Mouse (Mus musculus): Measurements from ENCODE around the gene Jund. TPM values are rescaled to one million over a fixed set of nuclear protein-coding genes. Genes with fewer than 3 reads are reported as not detected.
A peak's percentile ranks its signal among the peaks of the same experiment; 100 is the strongest.

Gene Jund
- polyA plus RNA-seq, 1 experiment from 2014 or later: 19.6 TPM

GRCm38 (mm10) chr8:70718297-70718696 lies 19.5 kb downstream of the Jund start, which contains the start of gene Gm3336:
TSS of gene Gm3336 (plus strand) at chr8:70718543.
- Histone ChIP-seq H3K4me3 (ENCODE audit: low read depth, low read length) (no peak within 1 kb of the TSS), H3K4me2 (ENCODE audit: low read depth, low read length) (no peak within 1 kb of the TSS), H3K9me3 (ENCODE audit: low read length) (no peaks in the 10 kb centered on the region), H3K9ac (replicated peaks) (no peak within 1 kb of the TSS), H3K27ac (ENCODE audit: low read depth) (no peak within 1 kb of the TSS), H3K4me1 (ENCODE audit: insufficient read depth) (peaks cover 10% of the 10 kb centered on the region; the same call in 1 of the 2 replicates), H3K27me3 (ENCODE audit: insufficient read depth, low read length) (no peaks in the 10 kb centered on the region), H3K36me3 (replicated peaks; ENCODE audit: insufficient read depth, low read length) (no peaks in the 10 kb centered on the region)
- TF ChIP-seq CTCF (IDR thresholded peaks at IDR 0.05; ENCODE audit: low read depth) (peak; percentile 97), EP300 (IDR thresholded peaks at IDR 0.05; ENCODE audit: low read depth) (no peak)
- ATAC-seq (peak; percentile 62), DNase-seq (peak; percentile 81)
- 5% methylated on average over 19 of the region's 19 CpGs for WGBS (ENCODE audit: insufficient replicate concordance)

- H3K4me1 ChIP-seq (ENCODE audit: insufficient read depth): peaks cover 12% of the 10 kb centered on the region; the same call in 1 of the 2 replicates
- H3K27me3 ChIP-seq (ENCODE audit: insufficient read depth, low read length): no peaks in the 10 kb centered on the region
- no peaks in the 10 kb centered on the region for H3K9me3 ChIP-seq (ENCODE audit: low read length)
- H3K27ac ChIP-seq (ENCODE audit: low read depth): no peak overlapping the region
- no peaks in the 10 kb centered on the region for H3K36me3 ChIP-seq (replicated peaks; ENCODE audit: insufficient read depth, low read length)
- H3K9ac ChIP-seq (replicated peaks): no peak overlapping the region
- no peak for ATAC-seq
- WGBS (ENCODE audit: insufficient replicate concordance): 33% methylated on average over 9 of the region's 9 CpGs
- no peak overlapping the region for H3K4me3 ChIP-seq (ENCODE audit: low read depth, low read length)
- DNase-seq: no peak
- H3K4me2 ChIP-seq (ENCODE audit: low read depth, low read length): no peak overlapping the region
- no peak for TF ChIP-seq CTCF (IDR thresholded peaks at IDR 0.05; ENCODE audit: low read depth)
- no peak for TF ChIP-seq EP300 (IDR thresholded peaks at IDR 0.05; ENCODE audit: low read depth)
Measured at GRCm38 (mm10) chr8:70719796-70720270, 21.1 kb downstream of the Jund start.

GRCm38 (mm10) chr8:70720739-70721138 lies 22.0 kb downstream of the Jund start:
- WGBS (ENCODE audit: insufficient replicate concordance): 7% methylated on average over 3 of the region's 3 CpGs

GRCm38 (mm10) chr8:70721601-70722000 lies 22.9 kb downstream of the Jund start:
- H3K27ac ChIP-seq (ENCODE audit: low read depth): no peak overlapping the region
- no peak overlapping the region for H3K4me3 ChIP-seq (ENCODE audit: low read depth, low read length)
- no peak overlapping the region for H3K4me2 ChIP-seq (ENCODE audit: low read depth, low read length)
- DNase-seq (no peak), ATAC-seq (no peak)
- H3K9ac ChIP-seq (replicated peaks): no peak overlapping the region
- TF ChIP-seq EP300 (IDR thresholded peaks at IDR 0.05; ENCODE audit: low read depth) (no peak), CTCF (IDR thresholded peaks at IDR 0.05; ENCODE audit: low read depth) (no peak)
- H3K27me3 ChIP-seq (ENCODE audit: insufficient read depth, low read length): peaks cover under 1% of the 10 kb centered on the region; the same call in 1 of the 2 replicates
- 85% methylated on average over 8 of the region's 8 CpGs for WGBS (ENCODE audit: insufficient replicate concordance)
- H3K36me3 ChIP-seq (replicated peaks; ENCODE audit: insufficient read depth, low read length): no peaks in the 10 kb centered on the region
- no peaks in the 10 kb centered on the region for H3K9me3 ChIP-seq (ENCODE audit: low read length)
- H3K4me1 ChIP-seq (ENCODE audit: insufficient read depth): peaks cover 14% of the 10 kb centered on the region; the same call in 1 of the 2 replicates

More at GRCm38 (mm10) chr8:70720739-70721138, 22.0 kb downstream of the Jund start:
- H3K9me3 ChIP-seq (ENCODE audit: low read length): no peaks in the 10 kb centered on the region
- ATAC-seq (no peak), DNase-seq (peak; percentile 87)
- no peaks in the 10 kb centered on the region for H3K27me3 ChIP-seq (ENCODE audit: insufficient read depth, low read length)
- H3K9ac ChIP-seq (replicated peaks): no peak overlapping the region
- H3K4me1 ChIP-seq (ENCODE audit: insufficient read depth): peaks cover 12% of the 10 kb centered on the region; the same call in 1 of the 2 replicates
- TF ChIP-seq EP300 (IDR thresholded peaks at IDR 0.05; ENCODE audit: low read depth) (no peak), CTCF (IDR thresholded peaks at IDR 0.05; ENCODE audit: low read depth) (peak; percentile 98)
- no peaks in the 10 kb centered on the region for H3K36me3 ChIP-seq (replicated peaks; ENCODE audit: insufficient read depth, low read length)
- H3K4me3 ChIP-seq (ENCODE audit: low read depth, low read length): no peak overlapping the region
- no peak overlapping the region for H3K27ac ChIP-seq (ENCODE audit: low read depth)
- H3K4me2 ChIP-seq (ENCODE audit: low read depth, low read length): no peak overlapping the region

- Histone ChIP-seq H3K4me2 (ENCODE audit: low read depth, low read length) (peak within 1 kb of the TSS; percentile 59), H3K36me3 (replicated peaks; ENCODE audit: insufficient read depth, low read length) (no peaks in the 10 kb centered on the region), H3K4me1 (ENCODE audit: insufficient read depth) (peaks cover 11% of the 10 kb centered on the region; the same call in 1 of the 2 replicates), H3K27ac (ENCODE audit: low read depth) (peak within 1 kb of the TSS; percentile 88), H3K9ac (replicated peaks) (peak within 1 kb of the TSS; percentile 55), H3K27me3 (ENCODE audit: insufficient read depth, low read length) (peaks cover 5% of the 10 kb centered on the region; the same call in 1 of the 2 replicates), H3K4me3 (ENCODE audit: low read depth, low read length) (peak within 1 kb of the TSS; percentile 19), H3K9me3 (ENCODE audit: low read length) (no peaks in the 10 kb centered on the region)
- 52% methylated on average over 7 of the region's 7 CpGs for WGBS (ENCODE audit: insufficient replicate concordance)
- TF ChIP-seq CTCF (IDR thresholded peaks at IDR 0.05; ENCODE audit: low read depth) (no peak), EP300 (IDR thresholded peaks at IDR 0.05; ENCODE audit: low read depth) (no peak)
- ATAC-seq: peak; percentile 81
- DNase-seq: peak; percentile 73
Measured at GRCm38 (mm10) chr8:70723486-70724210, 24.9 kb downstream of the Jund start, which contains the start of gene Pde4c. TSS of gene Pde4c (plus strand) at chr8:70723720.

GRCm38 (mm10) chr8:70724216-70724615 lies 25.5 kb downstream of the Jund start:
- H3K9ac ChIP-seq (replicated peaks): peak overlapping the region; percentile 38
- 71% methylated on average over 12 of the region's 12 CpGs for WGBS (ENCODE audit: insufficient replicate concordance)
- no peak for TF ChIP-seq CTCF (IDR thresholded peaks at IDR 0.05; ENCODE audit: low read depth)
- H3K4me2 ChIP-seq (ENCODE audit: low read depth, low read length): peak overlapping the region; percentile 59
- ATAC-seq (peak; percentile 10), DNase-seq (no peak)
- peak overlapping the region; percentile 88 for H3K27ac ChIP-seq (ENCODE audit: low read depth)
- peak overlapping the region; percentile 13; the same call in 1 of the 2 replicates for H3K4me3 ChIP-seq (ENCODE audit: low read depth, low read length)
- peaks cover 8% of the 10 kb centered on the region; the same call in 1 of the 2 replicates for H3K27me3 ChIP-seq (ENCODE audit: insufficient read depth, low read length)
- H3K9me3 ChIP-seq (ENCODE audit: low read length): no peaks in the 10 kb centered on the region
- peaks cover 10% of the 10 kb centered on the region; the same call in 1 of the 2 replicates for H3K4me1 ChIP-seq (ENCODE audit: insufficient read depth)
- H3K36me3 ChIP-seq (replicated peaks; ENCODE audit: insufficient read depth, low read length): no peaks in the 10 kb centered on the region
